Mouse (Mus musculus) neural tube, embryonic 13.5 days (tissue): ENCODE results near the gene Sprr2f. TPM values are rescaled to one million over a fixed set of nuclear protein-coding genes. Genes with fewer than 3 reads are reported as not detected.

Source experiments
- ATAC-seq: fragments of 200-750 bp; cut with Nextera tagmentation; 2 replicates; pipeline ENCODE4 v1.8.0; 2017; ENCODE audit warnings: low read depth, mild to moderate bottlenecking, moderate TSS enrichment, moderate library complexity
- H3K27ac ChIP-seq: fragments of 300-500 bp; sonication (generic); replicated peaks from 2 replicates; pipeline ENCODE4 v1.5.1; 2015; ENCODE audit warnings: moderate library complexity, mild to moderate bottlenecking, inconsistent platforms
- H3K27me3 ChIP-seq: fragments of 300-500 bp; sonication (generic); 2 replicates; pipeline ENCODE4 v1.6.1; 2015; ENCODE audit warnings: mild to moderate bottlenecking, inconsistent platforms
- H3K36me3 ChIP-seq: fragments of 300-500 bp; sonication (generic); 2 replicates; pipeline ENCODE4 v1.6.1; 2015; ENCODE audit warnings: mild to moderate bottlenecking, inconsistent platforms
- H3K4me1 ChIP-seq: fragments of 300-500 bp; sonication (generic); replicated peaks from 2 replicates; pipeline ENCODE4 v1.6.1; 2015; ENCODE audit warnings: inconsistent platforms
- H3K4me2 ChIP-seq: fragments of 300-500 bp; sonication (generic); 2 replicates; pipeline ENCODE4 v1.6.1; 2015; ENCODE audit warnings: inconsistent platforms, mild to moderate bottlenecking, moderate library complexity
- H3K4me3 ChIP-seq: fragments of 300-500 bp; sonication (generic); 2 replicates; pipeline ENCODE4 v1.5.1; 2015; ENCODE audit warnings: mild to moderate bottlenecking, inconsistent platforms
- H3K9ac ChIP-seq: fragments of 300-500 bp; sonication (generic); 2 replicates; pipeline ENCODE4 v1.6.1; 2015; ENCODE audit warnings: moderate library complexity, mild to moderate bottlenecking, inconsistent platforms
- H3K9me3 ChIP-seq: fragments of 300-500 bp; sonication (generic); 2 replicates; pipeline ENCODE4 v1.6.1; 2016; ENCODE audit warnings: inconsistent platforms
- WGBS: fragments of 180-500 bp; shearing (Covaris S2); methylation state at CpG from one replicate; pipeline ENCODE4 v1.1.7; 2015; 5-methylcytosine and 5-hydroxymethylcytosine counted together
- polyA plus RNA-seq: library from polyadenylated mRNA; unstranded; fragments of >200 nt; fragmentation: Nextera tagmentation; extraction: Ambion mirVana; gene quantifications from 2 replicates; pipeline ENCODE4 v1.2.1, GENCODE M21; 2015

The Sprr2f gene
- not detected in 2 replicates for polyA plus RNA-seq

DNA sequence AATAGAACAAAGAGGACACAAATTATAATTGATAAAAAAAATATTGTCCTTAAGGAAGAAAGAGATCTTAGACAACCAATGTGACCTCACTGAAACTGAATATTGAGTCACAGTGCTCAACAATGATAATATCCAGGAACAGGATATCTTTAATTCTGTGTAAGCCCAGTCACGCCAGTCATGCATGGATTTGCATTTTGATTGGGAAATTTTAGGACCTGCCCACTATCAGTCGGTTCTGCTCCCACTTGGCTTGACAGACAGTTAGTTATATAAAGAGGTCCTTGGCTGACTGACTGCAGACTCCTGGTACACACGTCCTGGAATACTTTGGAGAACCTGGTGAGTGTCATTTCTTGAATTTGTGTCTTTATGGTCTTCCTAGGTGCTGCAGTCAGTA is at the start of gene Sprr2f:
Gene Sprr2f (plus strand): TSS at position 301 of the 400 bp plus-strand sequence.
- Histone ChIP-seq H3K27me3 (no peaks in the 10 kb centered on the region), H3K4me2 (no peak within 1 kb of the TSS), H3K36me3 (no peaks in the 10 kb centered on the region), H3K4me3 (no peak within 1 kb of the TSS), H3K27ac (no peak within 1 kb of the TSS), H3K4me1 (no peaks in the 10 kb centered on the region), H3K9me3 (no peaks in the 10 kb centered on the region), H3K9ac (no peak within 1 kb of the TSS)
- WGBS, result 68% methylated on average over 3 of the region's 3 CpGs
- no peak for ATAC-seq

DNA sequence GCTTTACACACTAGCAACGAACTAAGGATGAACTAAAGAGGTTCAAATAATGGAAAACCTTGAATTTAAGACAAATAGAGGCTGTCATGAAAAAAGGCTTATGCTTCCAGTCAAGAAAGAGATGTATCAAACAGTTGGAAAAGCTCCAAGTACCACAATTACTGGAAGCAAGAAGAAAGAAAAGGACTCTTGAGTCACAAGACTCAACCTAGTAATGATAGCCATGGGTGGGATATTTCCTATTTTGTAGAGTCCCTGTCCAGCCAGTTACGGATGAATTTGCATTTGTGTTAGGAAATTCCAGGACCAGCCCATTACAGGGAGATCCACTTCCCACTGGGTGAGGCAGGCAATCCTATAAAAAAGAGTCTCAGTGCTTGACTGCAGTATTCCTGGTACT is 48.7 kb upstream of the Sprr2f start, which contains the start of gene Sprr2b:
Gene Sprr2b (plus strand): TSS at position 301 of the 400 bp plus-strand sequence.
- H3K9me3 ChIP-seq, result no peaks in the 10 kb centered on the region
- no peaks in the 10 kb centered on the region for H3K4me1 ChIP-seq
- no peak within 1 kb of the TSS for H3K4me2 ChIP-seq
- ATAC-seq, result no peak
- H3K9ac ChIP-seq, result no peak within 1 kb of the TSS
- no peaks in the 10 kb centered on the region for H3K27me3 ChIP-seq
- H3K36me3 ChIP-seq, result no peaks in the 10 kb centered on the region
- WGBS, result 75% methylated on average over 2 of the region's 2 CpGs
- no peak within 1 kb of the TSS for H3K4me3 ChIP-seq
- H3K27ac ChIP-seq, result no peak within 1 kb of the TSS

DNA sequence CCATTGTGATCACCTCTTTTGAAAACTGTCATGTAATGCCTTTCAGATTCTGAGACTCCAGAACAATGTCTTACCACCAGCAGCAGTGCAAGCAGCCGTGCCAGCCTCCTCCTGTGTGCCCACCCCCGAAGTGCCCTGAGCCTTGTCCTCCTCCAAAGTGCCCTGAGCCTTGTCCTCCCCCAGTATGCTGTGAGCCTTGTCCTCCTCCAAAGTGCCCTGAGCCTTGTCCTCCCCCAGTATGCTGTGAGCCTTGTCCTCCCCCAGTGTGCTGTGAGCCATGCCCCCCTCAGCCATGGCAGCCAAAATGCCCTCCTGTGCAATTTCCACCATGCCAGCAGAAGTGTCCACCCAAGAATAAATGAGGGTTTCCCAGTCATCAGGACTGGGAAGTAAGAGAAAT is 47.6 kb upstream of the Sprr2f start:
- 82% methylated on average over 2 of the region's 2 CpGs for WGBS
- no peak overlapping the region for H3K4me2 ChIP-seq
- H3K27ac ChIP-seq, result no peak overlapping the region
- no peaks in the 10 kb centered on the region for H3K36me3 ChIP-seq
- no peaks in the 10 kb centered on the region for H3K4me1 ChIP-seq
- no peak overlapping the region for H3K4me3 ChIP-seq
- H3K9ac ChIP-seq, result no peak overlapping the region
- ATAC-seq, result no peak
- H3K9me3 ChIP-seq, result no peaks in the 10 kb centered on the region
- H3K27me3 ChIP-seq, result no peaks in the 10 kb centered on the region

DNA sequence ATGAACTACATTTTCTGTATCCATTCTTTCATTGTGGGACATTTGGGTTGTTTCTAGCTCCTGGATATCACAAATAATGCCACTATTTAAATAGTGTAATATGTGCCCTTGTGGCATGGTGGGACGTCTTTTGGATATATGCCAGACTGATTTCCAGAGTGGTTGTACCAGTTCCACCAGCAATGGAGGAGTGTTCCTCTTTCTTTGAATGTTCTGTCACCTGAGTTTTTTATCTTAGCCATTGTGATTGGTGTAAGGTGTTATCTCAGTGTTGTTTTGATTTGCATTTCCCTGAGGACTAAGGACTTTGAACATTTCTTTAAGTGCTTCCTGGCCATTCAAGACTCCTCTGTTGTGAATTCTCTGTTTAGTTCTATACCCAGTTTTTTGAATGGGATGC is 28.7 kb upstream of the Sprr2f start:
- 85% methylated on average over 1 of the region's 1 CpGs for WGBS
- H3K36me3 ChIP-seq, result no peaks in the 10 kb centered on the region
- no peak for ATAC-seq

DNA sequence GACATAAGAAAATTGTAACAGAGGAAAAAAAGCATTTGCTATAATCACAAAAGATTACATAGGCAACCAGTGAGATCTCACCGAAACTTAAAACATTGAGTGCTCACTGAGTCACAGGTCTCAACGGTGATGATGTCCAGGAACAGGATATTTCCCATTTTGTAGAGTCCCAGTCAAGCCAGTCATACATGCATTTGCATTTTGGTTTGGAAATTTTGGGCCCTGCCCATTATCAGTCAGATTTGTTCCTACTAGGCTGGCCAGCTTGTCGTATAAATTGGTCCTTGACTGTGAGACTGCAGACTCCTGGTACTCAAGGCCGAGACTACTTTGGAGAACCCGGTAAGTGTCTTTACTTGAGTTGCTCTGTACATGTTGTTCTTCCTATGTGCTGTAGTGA is 26.1 kb upstream of the Sprr2f start, which contains the start of gene Sprr2d:
Gene Sprr2d (plus strand): TSS at position 301 of the 400 bp plus-strand sequence.
- no peaks in the 10 kb centered on the region for H3K4me1 ChIP-seq
- no peak within 1 kb of the TSS for H3K9ac ChIP-seq
- ATAC-seq, result no peak
- H3K36me3 ChIP-seq, result no peaks in the 10 kb centered on the region
- H3K9me3 ChIP-seq, result no peaks in the 10 kb centered on the region
- no peaks in the 10 kb centered on the region for H3K27me3 ChIP-seq
- WGBS, result 92% methylated on average over 5 of the region's 5 CpGs
- no peak within 1 kb of the TSS for H3K4me3 ChIP-seq
- H3K27ac ChIP-seq, result no peak within 1 kb of the TSS
- H3K4me2 ChIP-seq, result no peak within 1 kb of the TSS

More for the DNA sequence above, 28.7 kb upstream of the Sprr2f start:
- H3K9me3 ChIP-seq, result no peaks in the 10 kb centered on the region
- H3K4me1 ChIP-seq, result no peaks in the 10 kb centered on the region
- no peaks in the 10 kb centered on the region for H3K27me3 ChIP-seq
- H3K4me2 ChIP-seq, result no peak overlapping the region
- H3K4me3 ChIP-seq, result no peak overlapping the region
- no peak overlapping the region for H3K9ac ChIP-seq
- no peak overlapping the region for H3K27ac ChIP-seq

DNA sequence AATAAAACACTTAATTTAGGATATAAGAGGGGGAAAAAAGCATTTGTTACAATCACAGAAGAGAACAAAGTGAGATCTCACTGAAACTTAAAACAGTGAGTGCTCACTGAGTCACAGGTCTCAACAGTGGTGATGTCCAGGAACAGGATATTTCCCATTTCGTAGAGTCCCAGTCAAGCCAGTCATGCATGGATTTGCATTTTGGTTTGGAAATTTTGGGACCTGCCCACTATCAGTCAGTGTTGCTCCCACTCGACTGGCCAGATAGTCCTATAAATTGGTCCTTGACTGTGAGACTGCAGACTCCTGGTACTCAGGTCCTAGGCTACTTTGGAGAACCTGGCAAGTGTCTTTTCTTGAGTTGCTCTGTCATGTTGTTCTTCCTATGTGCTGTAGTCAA is 13.1 kb upstream of the Sprr2f start, which contains the start of gene Sprr2e:
Gene Sprr2e (plus strand): TSS at position 301 of the 400 bp plus-strand sequence.
- no peaks in the 10 kb centered on the region for H3K27me3 ChIP-seq
- no peak within 1 kb of the TSS for H3K4me2 ChIP-seq
- no peak within 1 kb of the TSS for H3K4me3 ChIP-seq
- H3K4me1 ChIP-seq, result no peaks in the 10 kb centered on the region
- H3K9me3 ChIP-seq, result no peaks in the 10 kb centered on the region
- ATAC-seq, result no peak
- no peaks in the 10 kb centered on the region for H3K36me3 ChIP-seq
- H3K27ac ChIP-seq, result no peak within 1 kb of the TSS
- WGBS, result 88% methylated on average over 2 of the region's 2 CpGs
- H3K9ac ChIP-seq, result no peak within 1 kb of the TSS

DNA sequence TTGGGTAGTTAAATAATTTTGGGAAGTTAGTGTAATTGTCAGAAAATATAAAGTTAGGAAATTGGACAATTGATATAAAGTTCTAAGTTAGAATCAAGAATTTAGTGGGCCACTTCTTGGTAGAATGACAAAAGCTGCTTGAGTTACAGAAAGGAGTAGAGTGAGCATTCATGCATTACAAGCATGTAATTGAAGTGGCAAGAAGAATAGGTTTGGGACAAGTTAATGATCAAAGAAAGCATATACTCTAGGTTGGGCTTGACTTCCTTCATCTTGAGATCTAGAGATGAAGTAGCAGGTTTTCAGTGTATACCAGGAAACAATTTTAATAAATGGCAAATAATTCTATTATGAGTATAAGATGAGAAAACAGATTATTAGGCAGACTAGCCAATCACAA is 3.4 kb upstream of the Sprr2f start:
- no peak overlapping the region for H3K4me3 ChIP-seq
- H3K27ac ChIP-seq, result no peak overlapping the region
- no peak overlapping the region for H3K9ac ChIP-seq
- ATAC-seq, result no peak
- H3K4me2 ChIP-seq, result no peak overlapping the region
- no peaks in the 10 kb centered on the region for H3K36me3 ChIP-seq
- H3K9me3 ChIP-seq, result no peaks in the 10 kb centered on the region
- H3K27me3 ChIP-seq, result no peaks in the 10 kb centered on the region
- H3K4me1 ChIP-seq, result no peaks in the 10 kb centered on the region

DNA sequence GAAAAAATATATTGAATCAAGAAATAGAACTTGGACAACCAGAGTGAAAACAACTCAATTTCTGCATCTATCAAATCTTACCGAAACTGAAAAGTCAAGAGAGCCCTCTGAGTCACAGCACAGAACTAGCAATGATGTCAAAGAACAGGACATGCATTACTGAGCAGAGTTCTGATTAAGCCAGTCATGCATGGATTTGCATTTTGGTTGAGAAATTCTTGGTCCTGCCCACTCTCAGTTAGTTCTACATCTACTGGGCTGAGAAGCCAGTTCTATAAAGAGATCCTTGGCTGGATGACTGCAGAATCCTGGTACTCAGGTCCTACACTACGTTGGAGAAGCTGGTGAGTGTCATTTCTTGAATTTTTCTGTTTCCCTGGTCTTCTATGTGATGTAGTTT is 8.6 kb downstream of the Sprr2f start:
- no peak overlapping the region for H3K27ac ChIP-seq
- no peak for ATAC-seq
- no peaks in the 10 kb centered on the region for H3K36me3 ChIP-seq
- WGBS, result 76% methylated on average over 2 of the region's 2 CpGs
- H3K27me3 ChIP-seq, result no peaks in the 10 kb centered on the region
- no peak overlapping the region for H3K9ac ChIP-seq
- no peaks in the 10 kb centered on the region for H3K9me3 ChIP-seq
- H3K4me3 ChIP-seq, result no peak overlapping the region
- H3K4me2 ChIP-seq, result no peak overlapping the region
- no peaks in the 10 kb centered on the region for H3K4me1 ChIP-seq

DNA sequence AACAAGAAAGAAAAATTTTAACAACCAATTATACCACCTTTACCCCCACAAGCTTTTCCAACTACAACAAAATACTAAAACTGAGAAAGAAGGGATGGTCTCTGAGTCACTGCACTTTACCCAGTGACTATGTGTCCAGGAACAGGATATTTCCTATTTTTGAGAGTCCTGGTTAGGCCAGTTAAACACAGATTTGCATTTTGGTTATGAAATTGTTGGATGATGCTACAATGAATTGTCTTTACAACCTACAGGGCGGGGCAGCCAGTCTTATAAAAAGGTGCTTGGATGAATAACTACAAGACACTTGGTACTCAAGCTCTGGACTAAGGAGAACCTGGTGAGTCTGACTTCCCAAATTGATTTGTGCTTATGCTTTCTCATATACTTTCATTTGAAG is 20.4 kb downstream of the Sprr2f start, which contains the start of gene Sprr2h:
Gene Sprr2h (plus strand): TSS at position 301 of the 400 bp plus-strand sequence.
- Histone ChIP-seq H3K4me2 (no peak within 1 kb of the TSS), H3K27ac (no peak within 1 kb of the TSS), H3K9me3 (no peaks in the 10 kb centered on the region), H3K36me3 (no peaks in the 10 kb centered on the region), H3K27me3 (no peaks in the 10 kb centered on the region), H3K4me3 (no peak within 1 kb of the TSS), H3K4me1 (no peaks in the 10 kb centered on the region), H3K9ac (no peak within 1 kb of the TSS)
- ATAC-seq, result no peak
- 85% methylated on average over 1 of the region's 1 CpGs for WGBS

DNA sequence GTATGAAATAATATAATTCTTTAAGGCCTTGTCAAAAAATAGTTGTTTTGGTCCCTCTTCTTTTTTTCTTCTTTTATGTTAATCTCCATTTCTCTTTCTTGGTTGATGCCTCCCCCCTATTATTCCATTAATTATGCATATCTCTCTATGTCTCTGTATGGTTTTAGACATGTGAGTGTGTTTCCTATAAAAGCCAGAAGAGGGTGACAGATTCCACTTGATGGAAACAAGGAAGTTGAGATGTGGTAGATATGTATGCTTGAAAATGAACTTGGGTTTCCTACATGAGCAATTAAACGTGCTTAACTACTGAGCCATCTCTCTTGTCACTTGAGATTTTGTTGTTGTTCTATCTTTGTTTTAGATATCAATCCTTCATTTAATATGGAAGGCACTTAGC is 29.3 kb downstream of the Sprr2f start:
- H3K4me1 ChIP-seq, result no peaks in the 10 kb centered on the region
- H3K4me3 ChIP-seq, result no peak overlapping the region
- H3K27me3 ChIP-seq, result no peaks in the 10 kb centered on the region
- 78% methylated on average over 1 of the region's 1 CpGs for WGBS
- H3K36me3 ChIP-seq, result no peaks in the 10 kb centered on the region
- H3K27ac ChIP-seq, result no peak overlapping the region
- ATAC-seq, result no peak
- no peak overlapping the region for H3K9ac ChIP-seq
- H3K9me3 ChIP-seq, result no peaks in the 10 kb centered on the region
- no peak overlapping the region for H3K4me2 ChIP-seq

DNA sequence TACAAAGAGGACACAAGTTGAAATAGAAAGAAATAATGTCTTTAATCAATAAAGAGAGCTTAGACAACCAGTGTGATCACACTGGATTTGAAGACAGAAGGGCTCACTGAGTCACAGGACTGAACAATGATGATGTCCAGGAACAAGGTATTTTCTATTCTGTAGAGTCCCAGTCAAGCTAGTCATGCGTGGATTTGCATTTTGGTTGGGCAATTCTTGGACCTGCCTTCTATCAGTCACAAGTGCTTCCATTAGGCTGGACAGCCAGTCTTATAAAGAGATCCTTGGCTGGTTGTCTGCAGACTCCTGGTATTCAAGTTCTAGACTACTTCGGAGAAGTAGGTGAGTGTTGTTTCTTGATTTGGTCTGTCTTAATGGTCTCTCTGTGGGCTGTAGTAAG is 42.7 kb downstream of the Sprr2f start, which contains the start of gene Sprr2i:
Gene Sprr2i (plus strand): TSS at position 301 of the 400 bp plus-strand sequence.
- no peak within 1 kb of the TSS for H3K9ac ChIP-seq
- no peaks in the 10 kb centered on the region for H3K36me3 ChIP-seq
- no peak within 1 kb of the TSS for H3K4me2 ChIP-seq
- H3K27me3 ChIP-seq, result no peaks in the 10 kb centered on the region
- no peaks in the 10 kb centered on the region for H3K9me3 ChIP-seq
- H3K27ac ChIP-seq, result no peak within 1 kb of the TSS
- no peak for ATAC-seq
- H3K4me3 ChIP-seq, result no peak within 1 kb of the TSS
- H3K4me1 ChIP-seq, result no peaks in the 10 kb centered on the region
- WGBS, result 96% methylated on average over 2 of the region's 2 CpGs
